Mouse (Mus musculus): ENCODE results near the gene Syne3. TPM values are rescaled to one million over a fixed set of nuclear protein-coding genes. Genes with fewer than 3 reads are reported as not detected.
A peak's percentile ranks its signal among the peaks of the same experiment; 100 is the strongest.

The Syne3 gene
- total RNA-seq (2021), result 1 to 10 TPM; 7.3 to 7.8 TPM

GRCm38 (mm10) chr12:105009370-105010212, at the start of gene Syne3:
TSS of gene Syne3 (minus strand) at chr12:105009809.
- peak; percentile 79 for DNase-seq

DNA sequence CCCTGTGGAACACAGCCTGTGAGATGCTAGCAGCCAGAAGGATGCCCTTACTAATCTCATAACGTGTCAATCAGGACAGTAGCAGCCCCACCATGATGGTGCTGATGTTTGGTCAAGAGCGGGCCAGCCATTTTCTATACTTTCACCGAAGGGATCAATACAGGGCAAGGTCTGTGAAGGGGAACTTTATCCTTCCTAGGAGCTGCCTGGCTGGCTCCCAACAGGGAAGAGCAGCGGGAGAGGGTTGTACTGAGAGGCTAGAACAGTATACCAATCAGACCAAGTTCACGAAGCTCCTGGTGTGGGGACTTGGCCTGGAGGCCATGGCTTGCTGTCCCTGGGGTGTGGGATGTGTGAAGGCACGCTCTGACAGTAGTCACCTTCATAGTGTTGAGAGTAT, 45.7 kb upstream of the Syne3 start:
- no peak for DNase-seq

- DNase-seq, result no peak
Measured at GRCm38 (mm10) chr12:105054041-105054440, 44.4 kb upstream of the Syne3 start.

DNA sequence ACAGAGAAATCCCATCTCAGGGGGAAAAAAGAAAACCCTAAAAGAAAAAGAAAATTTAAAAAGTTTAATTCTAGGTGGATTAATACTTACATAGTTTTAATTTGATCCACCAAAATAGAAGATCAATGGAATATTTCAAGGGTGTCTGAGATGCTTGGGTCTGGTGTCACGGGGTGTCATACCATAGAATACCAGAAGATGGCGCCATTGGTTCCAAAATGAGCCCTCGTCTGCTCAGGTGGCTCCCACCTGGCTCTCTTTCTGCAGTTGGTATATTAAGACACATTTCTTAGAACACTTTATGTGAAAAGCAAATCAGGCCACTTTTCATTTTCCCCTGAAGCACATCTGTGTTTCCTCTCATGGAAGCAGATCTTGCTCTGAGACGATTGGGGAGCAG, 41.3 kb upstream of the Syne3 start:
- peak; percentile 67 for DNase-seq

- DNase-seq, result no peak
Measured at GRCm38 (mm10) chr12:105049813-105050212, 40.2 kb upstream of the Syne3 start.

DNA sequence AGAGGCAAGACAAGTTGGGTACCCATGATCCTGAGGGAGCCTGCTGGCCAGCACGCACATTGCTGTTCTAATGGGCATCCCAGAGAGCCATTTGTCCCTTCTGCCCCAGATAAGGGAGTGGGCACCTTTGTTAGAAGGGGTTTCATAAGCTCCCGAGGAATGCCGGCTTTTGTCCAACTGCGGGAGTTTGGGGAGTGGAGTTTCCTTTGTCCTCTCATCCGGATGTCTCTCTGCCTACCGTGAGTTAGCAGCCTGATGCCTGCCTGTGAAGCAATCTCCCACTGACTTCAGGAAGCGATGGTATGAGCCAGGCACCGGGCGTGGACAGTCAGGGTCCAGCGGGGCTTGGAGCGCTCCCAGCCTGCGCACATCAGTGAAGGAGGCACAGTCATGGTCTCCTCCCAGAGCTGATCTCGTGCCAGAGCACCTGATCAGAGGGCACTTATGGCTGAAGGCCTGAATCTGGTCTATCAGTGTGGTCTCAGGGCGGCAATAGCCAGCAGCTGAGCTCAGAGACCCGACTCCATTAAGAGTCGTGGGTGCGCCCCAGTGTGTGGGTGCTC, 38.8 kb upstream of the Syne3 start:
- no peak for DNase-seq

DNA sequence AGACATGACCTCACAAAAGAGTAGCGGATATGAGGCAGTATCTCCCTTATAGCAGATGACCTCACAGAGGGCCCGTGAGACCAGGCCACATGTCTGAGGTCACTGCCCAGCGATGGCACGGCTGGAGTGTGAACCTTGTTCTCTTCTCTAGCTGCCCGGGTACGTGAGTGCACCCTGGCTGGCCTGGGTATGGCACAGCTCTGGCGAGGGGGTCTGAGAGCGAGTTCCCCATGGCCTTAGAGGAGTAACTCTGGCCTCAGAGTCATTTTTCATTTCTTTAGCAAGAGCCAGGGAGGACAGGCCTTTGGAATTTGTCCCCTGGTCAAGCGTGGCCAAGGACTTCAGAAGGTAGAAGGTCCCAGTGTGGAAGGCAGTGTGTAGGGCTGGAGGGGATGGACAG, 35.2 kb upstream of the Syne3 start:
- no peak for DNase-seq

GRCm38 (mm10) chr12:105043081-105043480, 33.5 kb upstream of the Syne3 start:
- DNase-seq, result no peak

DNA sequence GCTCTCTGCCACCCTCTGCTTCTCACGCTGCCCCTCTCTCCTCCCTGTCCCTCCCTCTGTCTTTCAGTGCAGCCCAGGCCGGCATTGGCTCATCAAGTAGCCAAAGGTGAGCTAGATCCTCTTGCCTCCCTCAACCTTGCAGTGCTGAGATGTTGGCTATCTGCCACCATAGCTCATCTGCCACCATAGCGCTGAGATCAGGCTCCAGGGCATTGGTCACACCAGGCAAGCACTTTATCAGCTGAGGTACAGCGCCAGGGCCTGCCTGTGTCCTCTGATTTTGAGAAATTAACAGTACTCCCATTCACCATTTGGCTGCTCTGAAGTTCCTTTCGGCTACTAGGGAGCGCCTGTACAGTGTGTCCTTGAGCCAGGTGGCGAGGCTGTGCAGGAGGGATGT, 31.3 kb upstream of the Syne3 start:
- no peak for DNase-seq

DNA sequence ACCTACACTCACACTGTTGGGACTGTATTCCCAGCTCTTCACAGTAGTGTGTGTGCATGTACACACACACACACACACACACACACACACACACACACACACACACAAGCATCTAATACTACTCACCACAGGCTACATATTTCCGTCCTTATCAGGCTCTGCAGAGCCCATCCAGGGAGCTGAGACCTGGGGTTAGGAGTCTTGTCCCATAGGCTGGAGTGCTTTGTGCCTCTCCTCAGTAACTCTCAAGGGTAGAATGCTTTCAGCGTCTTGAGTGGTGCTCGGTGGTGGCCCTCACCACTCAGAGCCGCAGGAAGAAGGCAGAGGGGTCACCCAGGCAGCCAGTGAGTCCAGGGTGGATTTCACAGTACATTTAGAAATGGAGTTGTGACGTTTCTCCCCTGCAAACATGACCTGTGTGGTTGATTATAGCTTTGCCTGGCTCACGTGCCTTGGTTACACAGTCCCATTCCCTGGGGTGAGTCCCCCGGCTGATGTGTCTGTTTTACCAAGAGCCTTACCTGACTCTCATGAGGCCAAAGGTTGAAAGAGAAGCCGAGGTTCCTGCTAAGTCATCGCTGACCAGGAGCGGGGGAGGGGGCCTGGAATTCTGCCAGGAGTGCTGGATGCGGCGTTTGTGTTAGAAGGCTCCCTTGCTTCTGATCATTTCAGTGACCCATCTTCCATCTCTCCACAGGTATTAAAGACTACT, 30.1 kb upstream of the Syne3 start:
- peak; percentile 34 for DNase-seq

DNA sequence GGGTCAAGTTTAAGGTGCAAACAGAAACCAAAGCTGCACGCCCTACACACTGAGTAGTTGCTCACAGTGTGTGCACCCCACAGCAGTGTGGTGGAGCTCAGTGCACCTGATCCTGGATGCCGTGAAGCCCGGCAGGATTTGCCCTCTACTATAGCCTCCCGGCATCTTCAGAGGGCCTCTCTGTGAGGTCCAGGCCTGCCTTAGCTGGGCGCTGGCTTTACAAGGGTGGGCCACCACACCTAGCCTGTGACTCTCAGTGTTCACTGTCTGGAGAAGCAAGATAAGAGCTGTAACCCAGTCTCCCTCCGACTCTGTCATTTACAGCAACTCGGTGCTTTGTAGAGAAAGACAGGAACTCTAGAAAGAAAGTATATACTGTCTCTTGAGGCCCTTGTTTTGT, 29.3 kb upstream of the Syne3 start:
- no peak for DNase-seq

- no peak for DNase-seq
Measured at GRCm38 (mm10) chr12:105038211-105038610, 28.6 kb upstream of the Syne3 start.

- DNase-seq, result no peak
Measured at GRCm38 (mm10) chr12:105034130-105034769, 24.6 kb upstream of the Syne3 start.

DNA sequence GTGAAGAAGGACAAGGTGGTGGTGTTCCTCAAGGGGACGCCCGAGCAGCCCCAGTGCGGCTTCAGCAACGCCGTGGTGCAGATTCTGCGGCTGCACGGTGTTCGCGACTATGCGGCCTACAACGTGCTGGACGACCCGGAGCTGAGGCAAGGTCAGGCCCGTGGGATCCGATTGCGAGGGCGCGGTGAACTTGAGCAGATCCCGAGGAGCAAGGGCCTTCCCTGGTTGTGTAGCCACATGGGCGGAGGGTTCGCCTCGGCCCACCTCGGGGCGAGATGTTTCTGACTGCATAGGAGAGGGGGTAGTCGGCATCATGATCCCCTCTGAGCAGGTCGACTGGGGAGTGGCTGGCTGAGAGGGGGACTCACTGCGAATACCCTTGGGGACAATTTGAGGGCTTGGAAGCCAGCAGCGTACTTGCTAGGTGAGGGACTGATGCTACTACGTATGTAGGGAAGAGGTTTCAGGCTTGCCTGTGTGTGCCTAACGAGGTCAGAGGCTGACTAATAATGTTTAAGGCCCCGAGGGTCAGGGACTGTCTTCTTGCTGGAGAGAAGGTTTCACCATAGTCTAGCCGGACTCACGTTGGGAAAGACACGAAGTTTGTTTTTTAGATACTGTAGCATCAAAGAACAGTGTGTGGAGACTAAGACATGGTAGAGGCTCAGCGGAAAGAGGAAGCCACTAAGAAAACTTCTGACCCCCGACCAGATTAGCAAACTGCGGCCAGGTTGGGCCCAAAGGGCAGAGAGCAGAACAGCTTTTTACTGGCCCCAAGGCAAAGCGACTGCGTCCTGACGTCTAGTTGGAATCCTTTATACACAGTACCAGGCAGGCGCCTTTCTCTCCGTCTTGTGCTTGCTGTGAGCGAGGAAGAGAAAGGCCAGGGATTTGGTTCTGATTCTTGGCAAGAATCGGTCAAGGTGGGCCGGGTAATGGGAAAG, 23.5 kb upstream of the Syne3 start:
- DNase-seq, result no peak

GRCm38 (mm10) chr12:105032147-105032831, 22.7 kb upstream of the Syne3 start, which contains the start of gene Glrx5:
TSS of gene Glrx5 (plus strand) at chr12:105032688.
- DNase-seq, result peak; percentile 99

DNA sequence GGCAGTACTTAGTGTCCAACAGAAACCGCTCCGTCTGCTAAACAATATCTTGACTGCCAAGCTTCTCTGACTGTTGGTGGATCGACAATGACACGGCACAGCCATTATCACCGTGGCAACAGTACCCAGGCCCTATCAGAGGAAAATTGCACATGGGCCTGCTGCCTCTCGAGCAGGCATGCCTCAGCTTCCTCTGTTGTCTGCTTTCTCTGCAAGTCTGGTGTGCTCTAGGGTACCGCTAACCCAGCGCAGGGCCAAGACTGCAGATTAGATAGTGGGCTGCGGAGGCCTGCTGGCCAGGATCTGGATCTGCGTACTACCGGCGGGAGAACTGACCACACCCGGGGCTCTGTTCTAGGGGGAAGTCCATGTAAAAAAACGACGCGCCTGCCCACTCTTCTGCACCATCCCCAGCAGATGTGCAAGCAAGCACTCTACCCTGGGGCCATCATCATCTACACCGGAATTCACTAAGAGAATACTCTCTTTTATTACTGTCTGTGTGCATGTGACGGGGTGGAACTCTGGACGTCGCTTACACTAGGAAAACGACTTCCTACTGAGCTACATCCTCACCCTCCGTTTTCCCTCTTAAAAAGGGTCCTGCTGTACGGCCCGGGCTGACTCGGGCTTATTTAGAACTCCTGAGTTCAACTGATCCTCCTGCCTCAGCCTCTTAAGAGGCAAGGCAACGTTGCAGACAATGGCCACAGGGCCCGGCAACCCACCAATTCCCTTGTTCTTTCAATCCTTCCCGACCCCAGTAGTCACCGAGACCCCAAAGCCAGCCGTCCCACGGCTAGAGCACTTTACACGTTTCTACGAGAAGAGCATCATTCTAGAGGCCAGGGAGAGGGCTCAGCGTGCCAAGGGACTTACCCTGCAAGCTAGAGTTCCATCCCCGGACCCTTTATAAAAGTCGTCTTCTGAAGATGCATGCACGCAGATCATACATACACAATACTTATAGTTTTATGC, 21.8 kb upstream of the Syne3 start:
- DNase-seq, result no peak

DNA sequence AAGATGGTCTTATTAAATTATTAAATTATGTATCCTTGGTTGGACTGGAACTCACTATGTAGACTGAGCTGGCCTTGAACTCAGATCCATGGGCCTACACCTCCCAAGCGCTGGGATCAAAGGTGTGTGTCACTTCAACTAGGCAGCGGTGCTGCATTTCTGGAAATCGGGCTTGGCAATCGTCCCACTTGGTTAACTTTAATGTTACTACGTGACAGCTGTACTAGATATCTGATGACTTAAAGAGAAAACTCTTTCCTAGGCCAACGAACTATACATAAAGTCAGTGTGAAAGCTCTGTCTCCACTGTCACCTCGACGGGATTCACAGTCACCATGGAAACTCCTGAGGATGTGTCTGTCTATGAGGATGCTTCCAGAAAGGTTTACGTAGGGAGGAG, 20.3 kb upstream of the Syne3 start:
- no peak for DNase-seq

- peak; percentile 80 for DNase-seq
Measured at GRCm38 (mm10) chr12:105027323-105027991, 17.8 kb upstream of the Syne3 start.

- no peak for DNase-seq
Measured at GRCm38 (mm10) chr12:105025947-105026586, 16.5 kb upstream of the Syne3 start.
